Mouse (Mus musculus): ENCODE measurements around the gene Aen. TPM values are rescaled to one million over a fixed set of nuclear protein-coding genes. Genes with fewer than 3 reads are reported as not detected.
A peak's percentile ranks its signal among the peaks of the same experiment; 100 is the strongest.

The Aen gene
- polyA plus RNA-seq, 1 experiment, result 35.2 TPM

DNA sequence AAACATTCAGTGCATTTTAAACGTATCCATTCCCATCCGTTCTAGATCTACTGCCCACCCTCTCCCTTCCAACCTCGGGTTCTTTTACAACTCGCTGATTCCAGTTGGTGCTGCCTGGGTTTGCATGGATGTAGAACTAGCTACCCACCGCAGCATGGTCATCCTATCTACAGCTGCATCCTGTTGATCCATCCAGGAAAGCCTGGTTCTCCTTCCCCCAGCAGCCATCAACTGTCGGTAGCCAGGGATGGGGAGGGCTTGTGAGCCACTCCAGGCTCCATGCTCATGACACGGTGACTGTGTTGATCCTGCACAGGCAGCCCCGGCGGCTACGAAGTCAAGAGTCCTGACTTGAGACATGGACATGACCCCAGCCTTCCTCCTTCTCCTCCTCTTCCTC, 1.7 kb upstream of the Aen start:
- DNase-seq (ENCODE audit: low read depth), result no peak

DNA sequence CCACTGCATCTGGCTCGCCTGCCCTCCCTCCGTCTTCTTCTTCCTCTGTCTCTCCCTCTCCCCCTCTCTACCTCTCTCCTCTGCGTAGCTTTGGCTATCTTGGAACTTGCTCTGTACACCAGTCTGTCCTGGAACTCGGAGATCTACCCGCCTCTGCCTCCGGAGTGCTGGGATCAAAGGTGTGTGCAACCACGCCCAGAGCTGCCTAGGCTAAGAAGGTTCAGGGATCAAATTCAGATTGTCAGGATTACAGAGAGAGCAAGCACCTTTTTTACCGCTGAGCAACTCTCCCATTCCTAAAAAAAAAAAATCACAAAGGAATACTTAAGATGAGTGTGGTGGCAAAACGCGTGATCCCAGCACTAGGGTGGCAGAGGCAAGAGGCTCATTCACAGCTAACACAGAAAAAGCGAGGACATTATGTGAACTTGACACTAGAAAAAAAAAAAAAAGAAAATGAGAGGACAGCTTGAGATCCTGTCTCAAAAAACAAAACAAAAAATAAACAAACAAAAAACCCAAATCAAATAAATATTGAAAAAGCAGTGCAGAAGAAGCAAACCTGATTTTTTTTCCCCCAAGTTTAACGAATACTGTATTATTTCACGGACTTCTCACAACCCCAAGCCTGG, 517 bp upstream of the Aen start:
- no peak for DNase-seq (ENCODE audit: low read depth)

DNA sequence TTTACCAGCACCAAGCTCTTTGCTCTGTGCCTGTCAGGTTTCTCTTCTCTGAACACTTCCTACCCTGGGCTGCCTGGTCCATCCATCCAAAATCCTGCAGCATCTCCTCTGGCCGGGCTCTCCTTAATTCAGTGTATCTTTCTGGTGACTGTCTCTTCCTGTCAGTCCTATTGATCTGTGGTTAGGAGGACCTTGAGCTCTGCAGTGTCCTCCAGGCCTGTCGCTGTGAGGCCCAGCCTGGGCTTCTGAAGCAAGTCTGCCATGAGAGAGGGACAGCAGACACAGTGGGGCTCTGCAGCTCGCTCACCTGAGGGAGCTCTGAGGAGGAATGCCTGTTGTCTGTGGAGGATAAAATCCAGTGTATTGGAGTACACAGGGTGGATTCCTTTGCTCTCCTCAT, 1.9 kb downstream of the Aen start:
- no peak for DNase-seq (ENCODE audit: low read depth)

DNA sequence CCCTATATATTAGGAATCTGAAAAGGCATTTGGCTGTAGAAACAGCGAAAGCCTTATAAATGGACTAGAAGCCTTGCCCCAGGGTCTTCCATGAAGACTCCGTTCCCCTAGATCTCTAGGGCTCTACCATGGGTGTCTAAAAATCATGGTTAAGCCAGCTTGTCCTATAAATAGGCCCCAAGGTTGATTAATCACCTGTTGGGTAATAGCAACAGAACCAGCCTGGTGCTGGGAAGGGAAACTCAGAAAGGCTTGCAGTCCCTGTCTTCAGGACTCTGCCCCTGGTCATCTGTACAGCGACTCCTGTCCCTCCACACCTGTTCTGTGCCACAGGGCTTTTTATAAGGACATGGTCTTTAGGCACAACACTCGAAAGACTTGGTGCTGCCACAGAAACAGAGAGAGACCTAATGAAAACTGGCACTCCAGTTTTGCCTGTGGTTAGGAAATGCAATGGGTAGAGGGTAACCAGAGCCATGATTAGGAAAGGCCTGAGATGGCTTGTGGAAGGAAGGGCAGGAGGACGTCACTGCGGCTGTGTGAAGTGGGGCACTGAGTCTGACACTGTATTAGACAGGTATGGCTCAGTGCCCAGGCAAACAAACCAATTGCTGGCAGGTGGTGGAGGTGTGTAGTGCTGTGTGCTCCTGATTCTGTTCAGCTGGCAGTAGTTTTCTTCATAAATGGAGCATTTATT, 7.7 kb downstream of the Aen start:
- peak; percentile 55 for DNase-seq (ENCODE audit: low read depth)

DNA sequence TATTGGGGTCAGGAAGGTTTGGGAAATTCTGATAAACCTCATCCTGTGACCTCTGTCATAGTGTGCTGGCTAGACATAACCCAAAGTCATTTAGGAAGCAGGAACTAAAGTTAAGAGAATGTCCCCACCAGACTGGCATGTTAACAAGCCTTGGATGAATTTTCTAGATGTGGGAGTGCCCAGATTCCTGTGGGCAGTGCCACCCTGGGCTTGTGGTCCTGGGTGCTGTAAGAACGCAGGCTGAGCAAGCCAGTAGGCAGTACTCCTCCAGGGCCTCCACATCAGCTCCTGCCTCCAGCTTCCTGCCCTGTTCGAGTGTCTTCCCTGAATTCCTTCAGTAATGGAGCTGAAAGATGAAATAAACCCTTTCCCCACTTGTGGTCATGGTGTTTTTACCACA, 8.5 kb downstream of the Aen start:
- DNase-seq (ENCODE audit: low read depth), result no peak

DNA sequence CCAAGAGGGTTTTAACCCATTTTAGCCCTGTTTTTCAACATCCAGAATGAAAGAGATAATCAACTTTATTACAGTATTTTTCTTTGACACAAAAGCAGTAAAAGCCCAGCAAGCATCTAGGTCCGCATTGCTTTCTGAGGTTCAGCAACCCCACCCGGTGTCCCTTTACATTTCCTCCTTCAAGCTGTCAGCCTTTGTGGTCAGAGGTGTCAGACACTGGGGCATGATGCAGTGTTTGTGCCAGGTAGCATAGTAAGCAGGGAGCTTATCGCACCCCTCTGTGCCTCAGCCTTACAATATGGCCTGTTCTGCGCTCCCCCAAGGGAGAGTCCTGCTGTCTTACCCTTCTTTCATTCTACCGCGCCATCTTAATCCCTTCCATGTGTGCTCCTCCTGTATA, 13.4 kb downstream of the Aen start:
- DNase-seq (ENCODE audit: low read depth), result no peak

DNA sequence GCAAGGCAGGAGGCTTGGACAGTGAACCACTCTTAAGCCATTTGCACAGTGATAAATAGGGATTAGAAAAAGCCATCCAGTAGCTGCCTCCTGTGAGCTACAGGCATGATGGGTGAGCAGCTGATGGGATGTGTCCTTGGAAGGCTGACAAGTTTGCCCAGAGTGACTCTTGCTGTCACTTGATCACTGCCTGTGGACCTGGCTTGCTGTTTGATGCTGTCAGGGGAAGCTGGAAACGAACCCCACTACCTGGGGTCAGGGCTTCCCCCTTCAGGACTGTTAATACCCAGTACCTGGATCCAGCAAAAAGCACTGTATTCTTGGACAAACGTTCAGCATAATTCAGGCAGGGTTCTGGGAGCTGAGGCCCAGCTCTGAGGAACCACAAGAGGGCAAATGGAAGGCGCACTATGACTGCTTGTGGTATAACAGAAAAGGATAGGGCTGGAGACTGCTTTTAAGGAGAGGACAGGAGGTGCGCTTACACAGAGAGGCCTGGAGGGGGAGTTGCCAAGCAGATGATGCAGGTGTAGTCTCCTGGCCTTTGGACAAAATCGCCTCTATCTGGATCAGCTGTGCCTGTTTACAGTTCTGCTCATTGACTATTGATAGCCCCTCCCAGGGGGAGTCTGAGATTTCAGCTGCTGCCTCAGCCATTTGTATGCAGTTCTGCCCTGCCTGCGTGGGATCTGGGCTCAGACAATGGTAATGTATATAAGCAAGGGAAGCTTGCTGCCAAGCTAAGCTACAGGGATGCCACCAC, 14.9 kb downstream of the Aen start:
- DNase-seq (ENCODE audit: low read depth), result no peak

DNA sequence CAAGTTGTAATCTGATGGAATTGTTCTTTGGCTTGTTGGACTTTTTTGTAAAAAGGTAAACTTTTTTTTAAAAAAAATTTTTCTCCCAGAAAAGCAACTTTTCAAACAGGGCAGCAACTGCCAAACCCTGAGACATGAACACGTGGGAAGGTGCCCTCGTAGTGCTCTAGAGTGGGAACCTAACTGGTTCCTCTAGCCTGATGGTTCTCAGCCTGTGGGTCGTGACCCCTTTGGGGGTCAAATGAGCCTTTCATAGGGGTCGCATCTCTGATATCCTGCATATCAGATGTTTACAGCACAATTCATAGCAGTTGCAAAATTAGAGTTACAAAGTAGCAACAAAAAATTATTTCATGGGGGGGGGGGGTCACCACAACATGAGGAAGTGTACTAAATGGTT, 15.6 kb downstream of the Aen start:
- DNase-seq (ENCODE audit: low read depth), result no peak

DNA sequence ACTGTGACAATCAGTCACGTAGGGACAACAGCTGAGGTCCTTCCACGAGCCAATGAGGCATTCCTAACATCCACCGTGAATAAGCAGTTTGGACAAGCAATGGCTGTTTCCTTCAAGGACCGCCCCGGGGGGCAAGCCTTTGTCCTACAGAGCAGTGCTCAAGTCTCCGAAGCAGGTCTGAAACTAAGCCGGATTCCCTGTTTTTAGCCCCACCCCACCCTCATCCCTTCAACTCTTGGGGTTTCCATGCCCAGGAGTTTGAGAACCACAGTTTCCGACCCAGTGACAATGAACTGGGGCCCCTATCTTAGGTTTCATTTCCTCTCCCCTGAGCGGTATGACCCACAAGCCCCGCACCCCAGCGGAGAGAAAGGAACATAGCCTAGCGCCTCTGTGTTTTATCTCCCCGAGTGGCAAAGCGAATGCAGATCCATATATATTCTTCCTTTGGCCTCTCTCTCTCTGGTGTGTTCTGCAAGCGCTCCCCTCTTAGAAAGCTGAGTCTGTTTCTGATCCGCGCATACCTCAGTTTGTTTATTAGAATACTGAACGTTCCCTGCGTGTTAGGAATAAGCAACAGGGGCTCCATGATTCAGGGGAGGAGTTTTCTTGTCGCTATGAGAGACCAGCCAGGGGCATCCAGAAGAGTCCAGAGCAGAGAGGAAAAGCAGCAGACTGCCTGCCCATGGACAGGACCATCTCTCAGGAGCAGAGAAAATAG, 16.8 kb downstream of the Aen start:
- no peak for DNase-seq (ENCODE audit: low read depth)

DNA sequence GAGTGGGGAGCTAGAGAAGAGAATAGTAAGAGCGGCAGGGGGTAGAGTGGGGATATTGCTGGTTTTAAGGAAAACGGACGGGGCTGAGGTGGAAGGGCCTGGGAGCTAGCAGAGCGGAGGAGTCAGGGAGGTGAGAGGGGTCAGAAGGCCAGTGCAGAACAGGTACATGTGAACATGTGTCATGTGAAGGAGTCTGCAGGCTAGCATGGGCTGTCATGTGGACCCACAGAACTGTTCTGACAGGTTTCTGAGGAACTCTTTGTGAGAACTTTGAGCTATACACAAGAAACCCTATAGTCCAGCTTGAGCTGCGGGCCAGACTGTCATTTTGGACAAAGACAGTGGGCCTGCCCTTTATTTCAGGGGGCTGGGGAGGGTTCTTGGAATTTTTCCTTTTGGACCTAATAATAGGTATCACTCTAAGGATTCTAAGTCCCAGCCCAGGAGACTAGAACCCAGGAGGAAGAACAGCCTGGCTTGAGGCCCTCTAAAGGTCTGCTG, 17.4 kb downstream of the Aen start, which contains the start of gene Isg20:
Gene Isg20, plus strand, starts transcription at position 451 of the 501 bp plus-strand sequence.
- no peak for DNase-seq (ENCODE audit: low read depth)

DNA sequence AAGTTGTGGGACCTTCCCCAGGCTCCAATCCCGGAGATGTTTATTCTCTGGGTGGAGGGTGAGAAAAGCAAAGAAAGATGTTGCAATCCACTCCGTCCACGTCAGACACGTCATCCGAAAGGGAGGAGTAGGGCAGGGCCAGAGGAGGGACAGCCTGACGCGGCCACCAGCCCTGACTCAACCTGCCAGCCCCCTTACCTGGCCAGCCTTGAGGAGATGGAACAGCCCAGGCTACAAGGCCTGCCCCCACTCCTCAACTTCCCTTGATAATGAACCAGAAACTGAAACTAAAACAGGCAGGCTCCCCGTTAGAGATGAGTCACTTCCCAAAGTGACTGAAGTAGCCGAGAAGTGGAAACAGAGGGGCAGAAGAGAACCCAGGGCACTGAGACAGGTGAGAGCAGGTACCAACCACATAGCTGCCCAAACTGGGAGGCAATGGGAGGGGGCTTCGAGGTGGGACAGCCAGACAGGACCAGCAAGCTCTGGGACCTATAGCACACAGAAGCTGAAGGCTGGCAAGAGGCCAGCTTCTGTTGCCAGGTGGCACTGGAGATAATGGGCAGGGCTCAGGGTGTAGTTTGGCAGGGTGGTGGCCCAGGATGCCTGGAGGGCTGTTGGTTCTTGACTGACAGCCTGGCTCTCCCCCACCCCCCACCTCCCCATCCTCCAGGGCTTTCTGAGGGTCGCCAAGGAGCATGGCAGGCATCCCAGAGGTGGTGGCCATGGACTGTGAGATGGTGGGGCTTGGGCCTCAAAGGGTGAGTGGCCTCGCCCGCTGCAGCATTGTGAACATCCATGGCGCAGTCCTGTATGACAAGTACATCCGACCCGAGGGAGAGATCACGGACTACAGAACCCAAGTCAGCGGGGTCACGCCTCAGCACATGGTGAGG, 18.2 kb downstream of the Aen start:
- no peak for DNase-seq (ENCODE audit: low read depth)

DNA sequence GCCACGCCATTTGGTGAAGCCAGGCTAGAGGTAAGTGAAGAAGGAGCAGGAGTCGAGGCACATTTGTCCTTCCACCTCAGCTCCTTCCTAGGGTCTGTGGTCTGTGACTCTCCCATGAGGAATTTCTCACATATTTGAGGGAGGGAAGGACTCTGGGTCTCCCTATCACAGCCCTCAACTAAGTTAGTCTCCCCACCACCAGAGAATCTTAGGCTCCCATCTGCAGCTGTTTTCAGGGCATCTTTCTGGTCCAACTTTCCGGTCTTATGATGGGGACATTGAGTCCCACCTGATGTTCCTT, 18.8 kb downstream of the Aen start:
- no peak for DNase-seq (ENCODE audit: low read depth)

DNA sequence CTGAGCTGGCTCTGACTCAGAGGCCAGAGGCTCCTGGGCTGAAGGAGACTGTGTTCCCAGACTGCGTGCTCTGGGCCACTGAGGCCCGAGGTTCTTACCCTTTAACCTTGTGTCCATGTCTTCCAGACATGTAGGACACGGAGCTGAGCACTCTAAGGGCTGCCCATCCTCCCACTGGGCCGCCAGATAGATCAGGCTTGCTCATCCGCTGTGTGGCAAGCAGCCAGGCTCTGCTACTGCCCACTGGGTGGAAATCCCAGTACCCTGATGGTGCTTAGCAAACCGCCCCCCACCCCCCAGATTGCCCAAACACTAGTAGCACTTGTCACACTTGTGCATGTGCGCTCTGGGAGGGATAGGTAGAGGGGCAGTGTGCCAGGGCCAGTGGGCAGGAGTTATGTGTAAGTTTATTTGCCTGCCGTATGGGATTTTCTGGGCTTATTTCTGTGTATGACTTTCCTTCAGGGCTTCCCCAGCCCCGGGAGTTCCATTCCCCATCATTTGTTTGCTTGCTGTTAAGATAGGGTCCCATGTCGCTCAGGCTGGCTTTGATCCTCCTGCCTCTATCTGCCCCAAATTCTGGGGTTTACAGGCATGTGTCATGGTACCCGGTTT, 19.3 kb downstream of the Aen start:
- DNase-seq (ENCODE audit: low read depth), result no peak

DNA sequence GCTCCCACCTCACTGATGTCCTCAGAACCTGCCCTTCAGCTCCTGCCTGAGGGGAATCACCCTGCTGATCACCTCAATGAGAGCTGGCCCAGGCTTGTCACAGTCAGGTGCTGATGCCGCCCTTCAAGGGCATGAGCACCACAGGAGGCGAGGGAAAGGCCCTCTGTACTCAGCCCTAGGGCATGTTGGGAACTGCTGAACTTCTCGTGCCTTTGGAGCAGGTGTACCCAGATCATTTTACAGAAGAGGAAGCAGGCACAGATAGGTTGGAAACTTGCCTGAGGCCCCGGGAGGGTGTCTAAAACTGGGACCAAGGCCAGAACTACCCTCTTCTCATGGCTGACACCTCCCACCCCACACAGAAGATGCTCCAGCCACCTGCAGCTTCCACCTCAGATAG, 23.0 kb downstream of the Aen start:
- no peak for DNase-seq (ENCODE audit: low read depth)

DNA sequence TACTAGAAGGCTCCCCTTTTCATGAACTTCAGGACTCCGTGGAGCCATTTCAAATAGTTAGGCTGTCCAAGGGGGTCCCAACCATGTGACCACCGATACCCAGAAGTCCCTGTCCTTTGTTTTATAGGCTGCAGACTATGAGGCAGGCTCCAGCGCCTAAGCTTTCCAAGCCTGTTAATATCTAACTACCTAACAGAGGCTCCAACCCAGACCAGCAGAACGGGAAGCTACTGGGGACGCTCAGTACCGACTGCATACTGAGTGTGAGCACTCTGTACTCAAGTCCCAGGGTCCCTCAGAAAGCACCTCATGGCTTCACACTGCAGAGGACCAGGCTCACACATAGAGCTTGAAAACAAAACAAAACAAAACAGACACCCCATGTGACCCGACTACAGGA, 26.9 kb downstream of the Aen start:
- DNase-seq (ENCODE audit: low read depth), result no peak

DNA sequence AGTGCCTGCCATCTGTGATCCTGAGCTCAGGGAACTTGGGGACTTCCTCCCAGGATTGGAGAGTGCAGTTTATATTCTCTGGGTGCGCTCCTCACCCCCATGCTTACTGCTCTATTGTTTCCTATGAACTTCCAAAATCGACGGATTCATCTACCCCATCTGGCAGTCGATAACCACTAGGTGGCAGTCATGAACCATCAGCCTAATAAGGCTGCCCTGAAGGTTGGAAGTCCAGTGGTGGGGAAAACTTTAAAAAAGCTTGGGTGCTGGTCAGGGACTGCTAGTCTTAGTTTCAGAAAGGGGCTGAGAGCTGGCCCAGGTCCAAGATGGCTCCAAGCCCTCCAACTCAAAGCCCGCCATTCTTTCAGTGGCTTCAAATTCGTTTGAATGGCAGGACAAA, 28.6 kb downstream of the Aen start:
- DNase-seq (ENCODE audit: low read depth), result no peak

DNA sequence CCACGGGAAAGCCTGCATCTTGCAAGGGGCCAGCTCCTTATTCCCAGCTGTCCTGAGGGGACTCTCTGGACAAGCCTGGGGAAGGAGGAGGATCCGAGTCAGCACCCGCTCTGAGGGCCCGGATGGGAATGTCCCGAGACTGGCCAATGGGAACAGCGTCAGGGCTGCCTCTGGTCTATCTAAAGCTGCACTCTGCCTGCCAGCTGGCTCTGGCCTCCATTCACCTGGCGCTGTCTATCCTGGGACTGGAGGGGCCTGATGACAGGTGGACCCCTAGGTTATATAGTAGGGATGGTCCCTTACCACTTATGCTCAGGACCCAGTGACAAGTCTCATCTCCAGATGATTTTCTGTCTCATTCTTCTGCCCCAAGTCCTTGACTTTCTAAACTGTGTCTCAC, 29.1 kb downstream of the Aen start:
- no peak for DNase-seq (ENCODE audit: low read depth)

DNA sequence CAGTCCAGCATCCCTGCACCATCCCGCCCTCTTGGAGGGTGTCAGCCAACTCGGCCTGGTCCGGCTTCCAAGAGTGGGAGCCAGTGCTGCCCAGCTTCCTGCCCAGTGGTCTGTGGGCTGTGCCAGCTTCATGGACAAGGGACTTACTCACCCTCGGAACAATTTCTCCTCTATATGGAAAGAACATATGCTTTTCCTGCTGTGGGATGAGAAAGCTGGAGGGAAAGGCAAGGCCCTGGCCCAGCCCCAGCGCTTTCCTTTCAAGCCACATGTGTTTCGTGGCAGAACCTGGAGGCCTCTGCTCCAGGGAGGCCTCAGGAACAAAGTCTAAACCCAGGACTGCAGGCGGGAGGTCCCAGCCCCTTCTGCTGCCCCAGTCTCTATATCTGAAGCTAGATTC, 30.0 kb downstream of the Aen start:
- DNase-seq (ENCODE audit: low read depth), result no peak

DNA sequence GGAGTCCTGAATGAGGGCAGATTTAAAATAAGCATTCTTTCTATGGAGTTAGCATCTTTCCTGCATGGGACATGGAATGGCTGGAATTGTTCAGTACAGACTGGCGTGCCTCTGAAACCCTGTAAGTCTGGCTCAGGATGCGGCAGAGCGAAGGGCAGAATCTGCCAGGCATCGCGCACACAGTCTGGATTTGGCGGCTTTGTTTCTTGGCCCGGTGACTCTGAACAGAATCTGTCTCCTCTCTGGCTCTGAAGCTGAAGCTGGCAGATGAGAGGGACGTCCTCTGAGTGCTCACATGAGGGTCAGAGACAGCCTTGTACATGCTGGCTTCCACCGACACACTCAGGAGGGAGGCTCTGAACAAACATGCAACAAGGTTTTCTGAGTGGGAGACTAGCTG, 30.5 kb downstream of the Aen start:
- no peak for DNase-seq (ENCODE audit: low read depth)

DNA sequence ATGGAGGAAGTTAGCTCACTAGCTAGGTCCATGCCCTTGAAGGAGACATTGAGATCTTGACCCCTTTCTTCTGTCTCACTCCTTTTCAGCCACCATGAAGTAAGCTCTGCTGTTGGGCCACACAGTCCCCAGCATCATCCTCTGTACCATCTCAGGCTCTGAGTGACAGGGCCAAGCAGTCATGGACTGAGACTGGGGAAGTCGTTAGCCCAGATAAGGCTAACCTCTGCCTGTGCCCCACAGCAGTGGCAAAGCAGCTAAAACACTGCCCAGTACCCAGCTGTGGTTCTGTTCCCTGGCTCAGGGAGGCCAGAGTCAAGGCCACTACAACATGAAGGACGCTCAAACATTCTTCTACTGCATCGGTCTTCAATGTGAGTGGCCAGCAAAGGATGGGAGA, 31.6 kb downstream of the Aen start:
- DNase-seq (ENCODE audit: low read depth), result no peak

Data from gonadal fat pad, adult 2 months (tissue).